Mouse (Mus musculus) thymus, adult 2 months (tissue): ENCODE measurements around the gene Epas1.

Experiments used
- CTCF ChIP-seq: fragments of 200-500 bp; IDR thresholded peaks from 2 replicates; pipeline ENCODE4 v1.5.1; 2012; ENCODE audit warnings: mild to moderate bottlenecking, control low read depth, low read length, moderate library complexity, borderline replicate concordance; ENCODE audit not compliant: control insufficient read depth, poor library complexity, insufficient read depth; ENCODE audit errors: extremely low read depth
- POLR2A ChIP-seq: fragments of 200-500 bp; IDR thresholded peaks from 2 replicates; pipeline ENCODE4 v1.6.1; 2012; ENCODE audit warnings: mild to moderate bottlenecking, low read length, control low read depth, moderate library complexity; ENCODE audit not compliant: control insufficient read depth, poor library complexity, insufficient read depth; ENCODE audit errors: extremely low read depth

GRCm38 (mm10) chr17:86753931-86754805 is 668 bp downstream of the Epas1 start:
- TF ChIP-seq CTCF = no peak
- 0 out of 2 replicates have a peak, but pooled peaks have one; percentile 18 for TF ChIP-seq POLR2A
